Mouse (Mus musculus) olfactory bulb, adult 2 months (tissue): ENCODE results near the gene Fip1l1. TPM values are rescaled to one million over a fixed set of nuclear protein-coding genes. Genes with fewer than 3 reads are reported as not detected.

Source experiments
- H3K27ac ChIP-seq: fragments of 200-500 bp; 2 replicates; pipeline ENCODE4 v1.5.1; 2012; ENCODE audit warnings: low read depth, low read length; ENCODE audit not compliant: insufficient read depth
- H3K4me1 ChIP-seq: fragments of 200-500 bp; 2 replicates; pipeline ENCODE4 v1.6.1; 2012; ENCODE audit warnings: low read length; ENCODE audit not compliant: control insufficient read depth, insufficient read depth
- H3K4me3 ChIP-seq: fragments of 200-500 bp; 2 replicates; pipeline ENCODE4 v1.5.1; 2012; ENCODE audit warnings: mild to moderate bottlenecking, low read depth, low read length, moderate library complexity; ENCODE audit not compliant: insufficient read depth
- CTCF ChIP-seq: fragments of 200-500 bp; IDR thresholded peaks from 2 replicates; pipeline ENCODE4 v1.5.1; 2012; ENCODE audit warnings: low read depth, mild to moderate bottlenecking, low read length, moderate library complexity; ENCODE audit not compliant: insufficient read depth
- POLR2A ChIP-seq: fragments of 200-500 bp; IDR thresholded peaks from 2 replicates; pipeline ENCODE4 v1.6.1; 2012; ENCODE audit warnings: mild to moderate bottlenecking, low read depth, low read length, moderate library complexity; ENCODE audit not compliant: insufficient read depth
- WGBS: fragments of 180-500 bp; shearing (Covaris S2); methylation state at CpG from one replicate; pipeline ENCODE4 v1.1.7; 2018; 5-methylcytosine and 5-hydroxymethylcytosine counted together
- polyA plus RNA-seq: library from polyadenylated mRNA; stranded (reverse); fragments of >200 nt; gene quantifications from 2 replicates; pipeline ENCODE4 v1.2.4, GENCODE M21; 2012; ENCODE audit warnings: low replicate concordance; ENCODE audit not compliant: missing spikeins, insufficient read depth, insufficient read length

Fip1l1 gene
- polyA plus RNA-seq, 1 experiment = not detected

GRCm38 (mm10) chr5:74549566-74549965 lies 14.3 kb downstream of the Fip1l1 start:
- TF ChIP-seq CTCF (no peak), POLR2A (no peak)
- Histone ChIP-seq H3K4me3 (no peak overlapping the region), H3K4me1 (no peaks in the 10 kb centered on the region), H3K27ac (no peak overlapping the region)
- 72% methylated on average over 8 of the region's 8 CpGs for WGBS

- TF ChIP-seq POLR2A (no peak), CTCF (no peak)
These were observed 25.9 kb downstream of the Fip1l1 start for GRCm38 (mm10) chr5:74561151-74561550.

GRCm38 (mm10) chr5:74571767-74572166 lies 36.5 kb downstream of the Fip1l1 start:
- Histone ChIP-seq H3K4me3 (no peak overlapping the region), H3K27ac (no peak overlapping the region), H3K4me1 (no peaks in the 10 kb centered on the region)
- TF ChIP-seq CTCF (no peak), POLR2A (no peak)
- WGBS = 89% methylated on average over 6 of the region's 6 CpGs

More at GRCm38 (mm10) chr5:74561151-74561550, 25.9 kb downstream of the Fip1l1 start:
- H3K27ac ChIP-seq = no peak overlapping the region
- no peak overlapping the region for H3K4me3 ChIP-seq
- H3K4me1 ChIP-seq = peaks cover 2% of the 10 kb centered on the region; the same call in 1 of the 2 replicates
- WGBS = 98% methylated on average over 1 of the region's 1 CpGs

- Histone ChIP-seq H3K4me3 (no peak overlapping the region), H3K27ac (no peak overlapping the region), H3K4me1 (no peaks in the 10 kb centered on the region)
- 97% methylated on average over 7 of the region's 7 CpGs for WGBS
- no peak for TF ChIP-seq POLR2A
- no peak for TF ChIP-seq CTCF
These were observed 53.9 kb downstream of the Fip1l1 start for GRCm38 (mm10) chr5:74589133-74589532.

GRCm38 (mm10) chr5:74591413-74591812 lies 56.2 kb downstream of the Fip1l1 start:
- no peak for TF ChIP-seq CTCF
- no peak for TF ChIP-seq POLR2A
- H3K27ac ChIP-seq = no peak overlapping the region
- 96% methylated on average over 5 of the region's 5 CpGs for WGBS
- no peaks in the 10 kb centered on the region for H3K4me1 ChIP-seq
- no peak overlapping the region for H3K4me3 ChIP-seq

GRCm38 (mm10) chr5:74593147-74593546 lies 57.9 kb downstream of the Fip1l1 start:
- H3K27ac ChIP-seq = no peak overlapping the region
- no peak overlapping the region for H3K4me3 ChIP-seq
- TF ChIP-seq CTCF = no peak
- WGBS = 78% methylated on average over 8 of the region's 8 CpGs
- no peaks in the 10 kb centered on the region for H3K4me1 ChIP-seq

- WGBS = 85% methylated on average over 5 of the region's 5 CpGs
- TF ChIP-seq CTCF = no peak
- H3K4me3 ChIP-seq = no peak overlapping the region
- no peak overlapping the region for H3K27ac ChIP-seq
- H3K4me1 ChIP-seq = no peaks in the 10 kb centered on the region
These were observed 64.8 kb downstream of the Fip1l1 start for GRCm38 (mm10) chr5:74600010-74600409.

- WGBS = 86% methylated on average over 3 of the region's 3 CpGs
- no peak overlapping the region for H3K27ac ChIP-seq
These were observed 65.9 kb downstream of the Fip1l1 start for GRCm38 (mm10) chr5:74601171-74601570.

GRCm38 (mm10) chr5:74601965-74602364 lies 66.7 kb downstream of the Fip1l1 start:
- no peak overlapping the region for H3K27ac ChIP-seq
- WGBS = 87% methylated on average over 6 of the region's 6 CpGs
- no peak overlapping the region for H3K4me3 ChIP-seq
- H3K4me1 ChIP-seq = no peaks in the 10 kb centered on the region
- no peak for TF ChIP-seq CTCF
- TF ChIP-seq POLR2A = no peak

More at GRCm38 (mm10) chr5:74601171-74601570, 65.9 kb downstream of the Fip1l1 start:
- TF ChIP-seq POLR2A = no peak
- TF ChIP-seq CTCF = no peak
- Histone ChIP-seq H3K4me3 (no peak overlapping the region), H3K4me1 (no peaks in the 10 kb centered on the region)

- TF ChIP-seq CTCF = no peak
- no peak for TF ChIP-seq POLR2A
- 89% methylated on average over 10 of the region's 10 CpGs for WGBS
- Histone ChIP-seq H3K27ac (no peak overlapping the region), H3K4me3 (no peak overlapping the region), H3K4me1 (no peaks in the 10 kb centered on the region)
These were observed 67.1 kb downstream of the Fip1l1 start for GRCm38 (mm10) chr5:74602371-74602770.
